Mouse (Mus musculus): ENCODE measurements at regions not wholly inside any gene's neighbourhood (a gene's known extent, or its start where the extent isn't known, plus 50 kb on each side); places are given as distances from the start of the nearest gene placed in this dataset.

DNA sequence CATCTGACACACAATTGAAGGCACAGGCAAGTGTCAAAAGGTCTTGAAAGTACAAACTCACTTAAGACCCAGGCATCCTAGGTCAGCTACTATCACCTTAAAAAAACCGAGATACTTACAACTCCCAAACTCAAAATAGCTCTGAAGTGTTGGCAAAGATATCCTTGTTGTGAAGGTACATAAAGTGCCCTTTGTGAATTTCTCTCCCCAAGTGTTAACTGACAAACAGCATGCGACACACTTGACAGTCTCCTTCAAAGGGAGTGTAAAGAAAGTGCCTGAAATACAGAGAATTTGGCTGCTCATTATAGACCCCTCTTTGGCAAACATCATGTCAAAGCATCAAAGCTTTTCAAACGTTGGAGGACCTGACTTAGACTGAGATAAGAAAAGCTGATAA, 2634.2 kb downstream of the 9330182O14Rik start:
- no peaks in the 10 kb centered on the region for H3K27me3 ChIP-seq (ENCODE audit: control insufficient read depth, insufficient read depth, low read length)
- H3K4me2 ChIP-seq (replicated peaks; ENCODE audit: low read depth, low read length, severe bottlenecking) = no peak overlapping the region
- no peak for DNase-seq (ENCODE audit: low spot score)
- 29% methylated on average over 3 of the region's 3 CpGs for WGBS
- no peaks in the 10 kb centered on the region for H3K9me3 ChIP-seq (ENCODE audit: control insufficient read depth, low read length)
- no peak for ATAC-seq (ENCODE audit: low FRiP score, low read depth)
- no peak overlapping the region for H3K27ac ChIP-seq (replicated peaks; ENCODE audit: low read depth, low read length)
- no peak overlapping the region for H3K9ac ChIP-seq (ENCODE audit: low read depth, low read length, severe bottlenecking)
- no peaks in the 10 kb centered on the region for H3K4me1 ChIP-seq (ENCODE audit: control insufficient read depth, insufficient read depth, low read length)
- H3K4me3 ChIP-seq (replicated peaks; ENCODE audit: low read length) = no peak overlapping the region
- no peaks in the 10 kb centered on the region for H3K36me3 ChIP-seq (ENCODE audit: control insufficient read depth, insufficient read depth, low read length)
- TF ChIP-seq POLR2A (IDR thresholded peaks at IDR 0.05; ENCODE audit: borderline replicate concordance, extremely low read depth, insufficient read depth, insufficient read length) = no peak

- no peaks in the 10 kb centered on the region for H3K36me3 ChIP-seq (ENCODE audit: control insufficient read depth, insufficient read depth, low read length)
- H3K27ac ChIP-seq (replicated peaks; ENCODE audit: low read depth, low read length) = no peak overlapping the region
- H3K4me1 ChIP-seq (ENCODE audit: control insufficient read depth, insufficient read depth, low read length) = no peaks in the 10 kb centered on the region
- TF ChIP-seq POLR2A (IDR thresholded peaks at IDR 0.05; ENCODE audit: borderline replicate concordance, extremely low read depth, insufficient read depth, insufficient read length) = no peak
- no peak overlapping the region for H3K4me2 ChIP-seq (replicated peaks; ENCODE audit: low read depth, low read length, severe bottlenecking)
- no peak overlapping the region for H3K9ac ChIP-seq (ENCODE audit: low read depth, low read length, severe bottlenecking)
- DNase-seq (ENCODE audit: low spot score) (no peak), ATAC-seq (ENCODE audit: low FRiP score, low read depth) (no peak)
- H3K27me3 ChIP-seq (ENCODE audit: control insufficient read depth, insufficient read depth, low read length) = no peaks in the 10 kb centered on the region
- no peaks in the 10 kb centered on the region for H3K9me3 ChIP-seq (ENCODE audit: control insufficient read depth, low read length)
- H3K4me3 ChIP-seq (replicated peaks; ENCODE audit: low read length) = no peak overlapping the region
Observed at GRCm38 (mm10) chr15:42779903-42780302, 2645.7 kb downstream of the 9330182O14Rik start.

GRCm38 (mm10) chr15:42801217-42801616, 2667.1 kb downstream of the 9330182O14Rik start:
- WGBS = 85% methylated on average over 1 of the region's 1 CpGs

GRCm38 (mm10) chr15:42810871-42811490, 2676.8 kb downstream of the 9330182O14Rik start:
- Histone ChIP-seq H3K36me3 (ENCODE audit: control insufficient read depth, insufficient read depth, low read length) (no peaks in the 10 kb centered on the region), H3K4me1 (ENCODE audit: control insufficient read depth, insufficient read depth, low read length) (no peaks in the 10 kb centered on the region), H3K27ac (replicated peaks; ENCODE audit: low read depth, low read length) (no peak overlapping the region), H3K27me3 (ENCODE audit: control insufficient read depth, insufficient read depth, low read length) (no peaks in the 10 kb centered on the region), H3K4me2 (replicated peaks; ENCODE audit: low read depth, low read length, severe bottlenecking) (no peak overlapping the region), H3K9me3 (ENCODE audit: control insufficient read depth, low read length) (no peaks in the 10 kb centered on the region), H3K4me3 (replicated peaks; ENCODE audit: low read length) (no peak overlapping the region), H3K9ac (ENCODE audit: low read depth, low read length, severe bottlenecking) (no peak overlapping the region)
- DNase-seq (ENCODE audit: low spot score) = no peak
- ATAC-seq (ENCODE audit: low FRiP score, low read depth) = no peak
- no peak for TF ChIP-seq POLR2A (IDR thresholded peaks at IDR 0.05; ENCODE audit: borderline replicate concordance, extremely low read depth, insufficient read depth, insufficient read length)
- WGBS = 88% methylated on average over 1 of the region's 1 CpGs

More at GRCm38 (mm10) chr15:42801217-42801616, 2667.1 kb downstream of the 9330182O14Rik start:
- Histone ChIP-seq H3K9ac (ENCODE audit: low read depth, low read length, severe bottlenecking) (no peak overlapping the region), H3K4me1 (ENCODE audit: control insufficient read depth, insufficient read depth, low read length) (no peaks in the 10 kb centered on the region), H3K36me3 (ENCODE audit: control insufficient read depth, insufficient read depth, low read length) (no peaks in the 10 kb centered on the region), H3K4me2 (replicated peaks; ENCODE audit: low read depth, low read length, severe bottlenecking) (no peak overlapping the region), H3K9me3 (ENCODE audit: control insufficient read depth, low read length) (no peaks in the 10 kb centered on the region), H3K27me3 (ENCODE audit: control insufficient read depth, insufficient read depth, low read length) (no peaks in the 10 kb centered on the region), H3K27ac (replicated peaks; ENCODE audit: low read depth, low read length) (no peak overlapping the region), H3K4me3 (replicated peaks; ENCODE audit: low read length) (no peak overlapping the region)
- TF ChIP-seq POLR2A (IDR thresholded peaks at IDR 0.05; ENCODE audit: borderline replicate concordance, extremely low read depth, insufficient read depth, insufficient read length) = no peak
- ATAC-seq (ENCODE audit: low FRiP score, low read depth) (no peak), DNase-seq (ENCODE audit: low spot score) (no peak)

GRCm38 (mm10) chr15:42815026-42815724, 2681.0 kb downstream of the 9330182O14Rik start:
- no peaks in the 10 kb centered on the region for H3K4me1 ChIP-seq (ENCODE audit: control insufficient read depth, insufficient read depth, low read length)
- ATAC-seq (ENCODE audit: low FRiP score, low read depth) (no peak), DNase-seq (ENCODE audit: low spot score) (no peak)
- no peak overlapping the region for H3K9ac ChIP-seq (ENCODE audit: low read depth, low read length, severe bottlenecking)
- H3K36me3 ChIP-seq (ENCODE audit: control insufficient read depth, insufficient read depth, low read length) = no peaks in the 10 kb centered on the region
- TF ChIP-seq POLR2A (IDR thresholded peaks at IDR 0.05; ENCODE audit: borderline replicate concordance, extremely low read depth, insufficient read depth, insufficient read length) = no peak
- no peak overlapping the region for H3K27ac ChIP-seq (replicated peaks; ENCODE audit: low read depth, low read length)
- no peaks in the 10 kb centered on the region for H3K27me3 ChIP-seq (ENCODE audit: control insufficient read depth, insufficient read depth, low read length)
- H3K9me3 ChIP-seq (ENCODE audit: control insufficient read depth, low read length) = no peaks in the 10 kb centered on the region
- no peak overlapping the region for H3K4me2 ChIP-seq (replicated peaks; ENCODE audit: low read depth, low read length, severe bottlenecking)
- 50% methylated on average over 4 of the region's 4 CpGs for WGBS
- H3K4me3 ChIP-seq (replicated peaks; ENCODE audit: low read length) = no peak overlapping the region

Measured in limb, embryonic 14.5 days (tissue).